Comparison of ENCODE assay signal across 18 mouse cellular contexts in genomic region chr2:170403666-170404385, GRCm38 (mm10). TPM values are rescaled to one million over a fixed set of nuclear protein-coding genes. Genes with fewer than 3 reads are reported as not detected.
A peak's percentile ranks its signal among the peaks of the same experiment; 100 is the strongest.
DNase-seq lines count a peak whose midpoint lies in the region; ATAC-seq and TF ChIP-seq lines count a peak whose summit lies in the region.
"Had no signal": no experiment of that assay in that cellular context is flagged by ENCODE, and none has a peak within 500 bp of the region (broad histone marks: within the 10 kb centered on the region; RNA-seq: fewer than 3 reads in every experiment).

No protein-coding gene starts in this region.

- H3K4me2 ChIP-seq in limb, embryonic 12.5 days: no peak overlapping the region
- H3K4me2 ChIP-seq in hindbrain, postnatal 0 days (ENCODE audit: low read depth, low read length): no peak overlapping the region
- H3K4me2 ChIP-seq: embryonic facial prominence, embryonic 13.5 days; heart, embryonic 13.5 days; kidney, embryonic 15.5 days; liver, embryonic 12.5 days had no signal

- ATAC-seq in limb, embryonic 12.5 days (ENCODE audit: insufficient number of reproducible peaks, insufficient read depth, low FRiP score, low TSS enrichment, low read depth): no peak
- ATAC-seq in hindbrain, postnatal 0 days: no peak
- ATAC-seq: activated CD4-positive, CD25-positive, alpha-beta regulatory T cell, adult 4 months; forebrain, embryonic 16.5 days; liver, embryonic 12.5 days had no signal

- H3K9ac ChIP-seq in limb, embryonic 12.5 days (replicated peaks): no peak overlapping the region
- H3K9ac ChIP-seq in hindbrain, postnatal 0 days (replicated peaks; ENCODE audit: low read length): no peak overlapping the region
- H3K9ac ChIP-seq: embryonic facial prominence, embryonic 13.5 days; heart, embryonic 13.5 days; kidney, embryonic 15.5 days; liver, embryonic 12.5 days had no signal

- H3K36me3 ChIP-seq in limb, embryonic 12.5 days: no peaks in the 10 kb centered on the region
- H3K36me3 ChIP-seq in limb, embryonic 10.5 days: no peaks in the 10 kb centered on the region
- H3K36me3 ChIP-seq in hindbrain, postnatal 0 days (ENCODE audit: insufficient read depth, low read length): no peaks in the 10 kb centered on the region
- H3K36me3 ChIP-seq: embryonic facial prominence, embryonic 13.5 days; heart, embryonic 13.5 days; kidney, embryonic 15.5 days; liver, embryonic 12.5 days had no signal

- TF ChIP-seq CTCF in hindbrain, postnatal 0 days (IDR thresholded peaks at IDR 0.05; ENCODE audit: low read depth): no peak

- no peaks in the 10 kb centered on the region for H3K9me3 ChIP-seq in limb, embryonic 12.5 days
- no peaks in the 10 kb centered on the region for H3K9me3 ChIP-seq in limb, embryonic 10.5 days (replicated peaks)
- no peaks in the 10 kb centered on the region for H3K9me3 ChIP-seq in hindbrain, postnatal 0 days (ENCODE audit: low read length)
- H3K9me3 ChIP-seq: embryonic facial prominence, embryonic 13.5 days; heart, embryonic 13.5 days; kidney, embryonic 15.5 days; liver, embryonic 12.5 days had no signal

- H3K4me1 ChIP-seq in limb, embryonic 12.5 days (replicated peaks): peaks cover 25% of the 10 kb centered on the region
- H3K4me1 ChIP-seq in limb, embryonic 10.5 days: peaks cover 38% of the 10 kb centered on the region
- peaks cover 21% of the 10 kb centered on the region for H3K4me1 ChIP-seq in hindbrain, postnatal 0 days (ENCODE audit: insufficient read depth, low read length)

- 0 out of 2 replicates have a peak overlapping the region, but pooled peaks have one; percentile 17 for H3K27ac ChIP-seq in limb, embryonic 12.5 days
- H3K27ac ChIP-seq in limb, embryonic 10.5 days: no peak overlapping the region
- no peak overlapping the region for H3K27ac ChIP-seq in hindbrain, postnatal 0 days
- H3K27ac ChIP-seq: embryonic facial prominence, embryonic 13.5 days; heart, embryonic 13.5 days; kidney, embryonic 15.5 days; liver, embryonic 12.5 days had no signal

- DNase-seq in limb, embryonic 10.5 days (ENCODE audit: low spot score): no peak
- DNase-seq in 3T3-L1 (ENCODE audit: low read depth, low spot score) (peak; percentile 34), MN1 (ENCODE audit: low spot score) (peak; percentile 28)
- peak; percentile 13 for DNase-seq in hindbrain, postnatal 0 days (ENCODE audit: low spot score)
- DNase-seq in urinary bladder, postnatal 10 days (ENCODE audit: low spot score): no peak
- no peak for DNase-seq in frontal cortex, postnatal 25 days (ENCODE audit: low spot score in 2 of 2)
- DNase-seq: cerebellum, adult 9-10 months; gastrocnemius, postnatal 14 days; layer of hippocampus, adult 9-11 months; lung, postnatal 4 days; thymus, adult 18-20 months had no signal

- 20% methylated on average over 10 of the region's 10 CpGs for WGBS in limb, embryonic 12.5 days
- WGBS in limb, embryonic 10.5 days: 35% methylated on average over 10 of the region's 10 CpGs
- WGBS in hindbrain, postnatal 0 days: 44% methylated on average over 10 of the region's 10 CpGs

- H3K27me3 ChIP-seq in limb, embryonic 12.5 days: peaks cover 11% of the 10 kb centered on the region
- peaks cover 20% of the 10 kb centered on the region for H3K27me3 ChIP-seq in limb, embryonic 10.5 days (ENCODE audit: low read depth, poor library complexity, severe bottlenecking)
- no peaks in the 10 kb centered on the region for H3K27me3 ChIP-seq in hindbrain, postnatal 0 days (ENCODE audit: insufficient read depth, low read length)

- no peak overlapping the region for H3K4me3 ChIP-seq in limb, embryonic 12.5 days (replicated peaks)
- H3K4me3 ChIP-seq in limb, embryonic 10.5 days: no peak overlapping the region
- no peak overlapping the region for H3K4me3 ChIP-seq in hindbrain, postnatal 0 days (ENCODE audit: low read length)
- H3K4me3 ChIP-seq: embryonic facial prominence, embryonic 13.5 days; heart, embryonic 13.5 days; kidney, embryonic 15.5 days; liver, embryonic 12.5 days had no signal

RNA-seq across cellular contexts. Expression of gene Bcas1, which starts 23.8 kb away (rescaled TPM):
- 0.37 and 0.51 TPM in 2 replicates for polyA plus RNA-seq in limb, embryonic 12.5 days (2016; fragmentation: Nextera tagmentation; extraction: Ambion mirVana)
- polyA plus RNA-seq in limb, embryonic 10.5 days (2016; fragmentation: Nextera tagmentation; extraction: Ambion mirVana): 0.23 and 0.45 TPM in 2 replicates
- 22.6 and 40.6 TPM in 2 replicates for total RNA-seq in hindbrain, postnatal 0 days (2014; rRNA removed)
- 34.6 and 41.3 TPM in 2 replicates for polyA plus RNA-seq in hindbrain, postnatal 0 days (2015; fragmentation: Nextera tagmentation; extraction: Ambion mirVana)

Comparison
In these comparisons a context has a peak if more than half of its experiments do, and no peak if none do; other contexts are left out.
1. DNase-seq: peak in 3T3-L1 (single experiment), MN1 (single experiment) and hindbrain, postnatal 0 days (single experiment); none in limb, embryonic 10.5 days (single experiment), urinary bladder, postnatal 10 days (single experiment) and frontal cortex, postnatal 25 days (0 of 2).
2. RNA of gene Bcas1, which starts 23.8 kb away (polyA plus RNA-seq): 34.6 to 41.3 TPM in hindbrain, postnatal 0 days; 0.37 to 0.51 TPM in limb, embryonic 12.5 days and 0.23 to 0.45 TPM in limb, embryonic 10.5 days; every median in the first group is over 10 times any median in the second.